Mouse (Mus musculus): ENCODE results near the gene Bahd1.

Gene Bahd1

GRCm38 (mm10) chr2:118899981-118900825, at the start of gene Bahd1:
Gene Bahd1, plus strand, starts transcription at chr2:118900377.
- DNase-seq, result no peak

GRCm38 (mm10) chr2:118851756-118852155, 48.4 kb upstream of the Bahd1 start:
- no peak for DNase-seq

- DNase-seq, result peak; percentile 96
These were observed 38.5 kb upstream of the Bahd1 start, which contains the start of gene Ivd for GRCm38 (mm10) chr2:118861454-118862339. Gene Ivd, plus strand, starts transcription at chr2:118861954.

GRCm38 (mm10) chr2:118862340-118862675, 37.9 kb upstream of the Bahd1 start:
- no peak for DNase-seq

GRCm38 (mm10) chr2:118870601-118871000, 29.6 kb upstream of the Bahd1 start:
- DNase-seq, result no peak

- no peak for DNase-seq
These were observed 29.1 kb upstream of the Bahd1 start for GRCm38 (mm10) chr2:118871032-118871431.

GRCm38 (mm10) chr2:118873018-118873417, 27.2 kb upstream of the Bahd1 start:
- DNase-seq, result no peak

- DNase-seq, result no peak
These were observed 26.2 kb upstream of the Bahd1 start for GRCm38 (mm10) chr2:118873890-118874430.

- DNase-seq, result no peak
These were observed 24.9 kb upstream of the Bahd1 start for GRCm38 (mm10) chr2:118875316-118875715.

- DNase-seq, result no peak
These were observed 23.7 kb upstream of the Bahd1 start for GRCm38 (mm10) chr2:118876453-118876852.

- DNase-seq, result peak; percentile 76
These were observed 19.2 kb upstream of the Bahd1 start for GRCm38 (mm10) chr2:118881019-118881418.

GRCm38 (mm10) chr2:118881956-118882355, 18.2 kb upstream of the Bahd1 start:
- DNase-seq, result no peak

GRCm38 (mm10) chr2:118882840-118883679, 17.1 kb upstream of the Bahd1 start:
- DNase-seq, result peak; percentile 72

- no peak for DNase-seq
These were observed 12.7 kb upstream of the Bahd1 start for GRCm38 (mm10) chr2:118887440-118887839.

- no peak for DNase-seq
These were observed 12.2 kb upstream of the Bahd1 start for GRCm38 (mm10) chr2:118887845-118888548.

- no peak for DNase-seq
These were observed 9.0 kb upstream of the Bahd1 start for GRCm38 (mm10) chr2:118891173-118891572.

- no peak for DNase-seq
These were observed 3.9 kb upstream of the Bahd1 start for GRCm38 (mm10) chr2:118895990-118896913.

GRCm38 (mm10) chr2:118896914-118897291, 3.3 kb upstream of the Bahd1 start:
- DNase-seq, result no peak

- DNase-seq, result no peak
These were observed 2.8 kb upstream of the Bahd1 start for GRCm38 (mm10) chr2:118897392-118897791.

- no peak for DNase-seq
These were observed 2.4 kb upstream of the Bahd1 start for GRCm38 (mm10) chr2:118897808-118898207.

GRCm38 (mm10) chr2:118898771-118899170, 1.4 kb upstream of the Bahd1 start:
- no peak for DNase-seq

Measured in kidney, adult 11 months (tissue).